Mouse (Mus musculus): ENCODE results near the gene Pdhx.
A peak's percentile ranks its signal among the peaks of the same experiment; 100 is the strongest.

DNA sequence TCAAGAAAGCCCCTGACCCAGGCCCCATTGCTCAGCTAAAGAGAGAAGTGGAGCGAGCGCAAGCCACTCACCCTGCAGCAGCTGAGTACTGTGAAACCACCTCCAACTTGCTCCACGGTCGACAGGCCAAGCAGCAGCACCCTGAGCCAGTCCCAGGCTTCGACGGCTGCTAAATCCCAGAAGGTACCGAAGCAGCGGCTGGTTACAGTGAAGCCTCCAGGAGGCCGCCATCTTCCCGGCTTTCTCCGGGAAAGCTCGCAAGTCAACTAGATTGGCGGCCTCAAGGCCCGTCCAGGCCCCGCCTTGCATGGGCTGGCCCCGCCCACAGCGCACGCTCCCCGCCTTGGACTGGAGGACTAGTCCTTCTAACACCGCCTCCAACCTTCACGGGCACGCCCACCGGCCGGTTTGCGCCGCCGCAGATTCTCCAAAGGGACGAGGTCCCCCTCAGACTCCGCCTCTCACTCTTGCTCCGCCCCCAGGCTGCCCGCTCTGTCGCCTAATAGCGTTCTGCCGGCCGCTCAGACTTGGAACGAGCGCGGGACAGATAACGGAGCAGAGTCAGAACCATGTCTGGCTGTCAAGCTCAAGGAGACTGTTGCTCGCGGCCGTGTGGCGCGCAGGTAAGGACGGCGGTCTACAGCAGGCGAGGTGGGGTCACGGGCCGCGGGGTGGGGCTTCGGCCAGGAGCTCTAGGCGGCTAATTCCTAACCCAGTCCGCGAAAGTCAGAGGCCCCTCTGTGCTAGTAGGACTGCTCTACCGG lies at the start of gene Pdhx, which contains the start of gene Apip:
- TF ChIP-seq HCFC1 (IDR thresholded peaks at IDR 0.05; ENCODE audit: borderline replicate concordance, insufficient read depth, low read length) (0 out of 2 replicates have a peak, but pooled peaks have one; percentile 40), CHD2 (IDR thresholded peaks at IDR 0.05; ENCODE audit: low read depth, low read length) (no peak)

All from ES-E14 (cell line).